Mouse (Mus musculus): ENCODE measurements around the gene E130309D02Rik.

The E130309D02Rik gene

DNA sequence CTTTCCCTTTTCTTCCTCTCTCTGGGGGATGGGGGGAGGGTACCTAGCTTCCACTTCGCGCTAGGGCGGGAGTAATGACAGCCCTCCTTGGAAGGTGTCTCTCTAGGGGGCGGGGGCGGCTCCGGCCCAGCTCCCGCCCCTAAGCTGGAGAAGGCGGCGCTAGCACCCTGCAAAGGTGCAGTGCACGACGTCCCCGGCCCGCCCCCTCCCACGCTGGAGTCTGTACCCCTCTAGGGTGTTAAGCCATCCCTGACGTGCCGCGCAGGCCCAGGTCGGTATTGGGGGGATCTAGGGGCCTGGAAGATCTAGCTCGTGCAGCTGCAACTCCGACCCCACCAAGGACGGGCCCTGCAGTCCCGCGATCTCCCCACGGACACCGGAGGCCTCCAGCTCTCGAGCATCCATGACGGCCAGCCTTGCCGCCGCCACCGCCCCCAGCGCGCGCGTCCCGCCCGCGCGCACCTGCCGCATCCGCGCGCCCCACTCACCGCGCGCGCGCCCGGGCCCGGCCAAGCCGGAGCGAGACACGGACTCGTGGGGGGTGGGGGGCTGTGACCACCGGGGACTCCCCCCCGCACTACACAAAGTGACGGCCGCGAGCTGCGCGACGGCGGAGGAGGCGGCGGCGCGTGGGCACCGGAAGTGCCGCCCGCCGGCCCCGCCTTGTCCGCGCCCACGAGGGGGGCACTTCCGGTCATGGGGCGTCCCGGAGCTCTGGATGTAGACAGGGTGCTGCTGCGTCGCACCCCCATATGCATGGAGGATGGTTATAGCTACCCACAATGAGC lies 45.6 kb downstream of the E130309D02Rik start, which contains the start of gene Zfp316:
Gene Zfp316, minus strand, starts transcription at position 660 of the 788 bp plus-strand sequence.
- DNase-seq (ENCODE audit: low read depth in 1 of 2, low spot score in 2 of 2), result no peak

DNA sequence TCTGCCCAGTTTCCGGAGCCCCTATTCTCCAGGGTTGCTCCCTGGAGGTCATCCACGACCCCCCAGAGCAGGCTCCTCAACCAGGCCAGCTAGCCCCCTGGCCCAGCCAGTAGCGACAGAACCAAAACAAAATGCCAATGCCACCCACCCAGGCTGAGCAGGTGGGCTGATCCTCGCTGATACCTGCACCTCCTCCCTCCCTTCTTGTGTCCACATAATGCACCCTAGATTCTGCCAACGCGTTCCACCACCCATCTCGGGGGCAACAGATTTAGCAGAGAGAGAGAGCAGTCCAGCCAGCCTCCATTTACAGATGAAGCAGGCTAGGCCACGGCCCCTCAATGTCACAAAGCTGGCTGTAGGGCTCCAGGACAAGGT lies 46.2 kb downstream of the E130309D02Rik start:
- no peak for DNase-seq (ENCODE audit: low read depth in 1 of 2, low spot score in 2 of 2)

DNA sequence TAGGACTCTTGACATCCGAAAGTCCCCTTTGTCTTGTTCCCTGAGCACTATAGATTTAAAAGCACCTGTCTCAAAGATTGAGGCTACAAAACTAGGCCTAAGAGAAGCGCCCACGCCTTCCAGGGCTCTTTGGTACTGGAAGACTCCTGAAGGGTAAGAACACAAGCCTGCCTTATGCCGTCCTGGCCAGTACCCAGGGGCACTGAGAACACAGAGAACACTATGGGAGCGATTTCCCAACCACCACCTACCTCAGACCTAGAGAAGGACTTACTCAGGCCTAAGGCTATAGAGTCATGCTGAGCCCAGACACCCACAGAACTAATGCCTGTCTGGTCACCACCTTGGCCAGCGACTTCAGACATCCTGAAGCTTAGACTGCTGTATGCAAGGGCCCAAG lies 48.4 kb downstream of the E130309D02Rik start:
- DNase-seq (ENCODE audit: low read depth in 1 of 2, low spot score in 2 of 2), result no peak

DNA sequence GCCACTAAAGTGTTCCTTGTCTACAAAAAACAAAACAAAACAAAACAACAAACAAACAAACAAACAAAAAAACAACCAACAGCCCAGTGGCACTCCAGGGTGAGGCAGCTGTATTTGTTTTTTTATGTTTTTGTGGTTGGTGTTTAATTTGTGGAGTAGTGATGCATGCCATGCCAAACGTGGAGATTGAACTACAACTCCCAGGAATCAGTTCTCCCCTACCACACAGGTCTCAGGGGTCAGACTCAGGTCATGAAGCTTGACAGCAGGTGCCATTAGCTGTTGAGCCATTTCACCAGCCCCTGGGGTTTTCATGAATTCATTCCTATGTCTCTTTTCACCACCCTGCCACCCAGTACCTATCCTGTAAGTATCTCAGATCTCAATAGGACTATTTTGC lies 49.8 kb downstream of the E130309D02Rik start:
- DNase-seq (ENCODE audit: low read depth in 1 of 2, low spot score in 2 of 2), result no peak

DNA sequence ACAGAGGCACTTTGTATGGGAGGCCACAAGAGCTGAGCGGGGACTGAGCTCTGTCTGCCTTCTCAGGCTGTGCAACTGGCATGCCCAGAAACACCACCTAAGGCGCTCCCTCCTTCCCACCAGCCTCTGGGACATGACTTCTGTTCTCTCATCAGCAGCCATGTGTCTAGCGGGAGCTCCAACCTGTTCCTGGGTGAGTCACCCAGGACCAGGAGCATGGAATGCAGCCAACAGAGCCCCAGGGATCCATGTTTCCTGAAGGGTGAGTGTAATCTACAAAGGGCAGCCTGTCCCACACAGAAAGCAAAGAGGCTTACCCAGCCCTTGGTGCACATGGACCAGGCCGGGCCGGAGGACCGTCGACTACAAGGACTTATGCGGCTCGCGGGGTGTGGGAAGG lies 50.5 kb downstream of the E130309D02Rik start:
- no peak for DNase-seq (ENCODE audit: low read depth in 1 of 2, low spot score in 2 of 2)

DNA sequence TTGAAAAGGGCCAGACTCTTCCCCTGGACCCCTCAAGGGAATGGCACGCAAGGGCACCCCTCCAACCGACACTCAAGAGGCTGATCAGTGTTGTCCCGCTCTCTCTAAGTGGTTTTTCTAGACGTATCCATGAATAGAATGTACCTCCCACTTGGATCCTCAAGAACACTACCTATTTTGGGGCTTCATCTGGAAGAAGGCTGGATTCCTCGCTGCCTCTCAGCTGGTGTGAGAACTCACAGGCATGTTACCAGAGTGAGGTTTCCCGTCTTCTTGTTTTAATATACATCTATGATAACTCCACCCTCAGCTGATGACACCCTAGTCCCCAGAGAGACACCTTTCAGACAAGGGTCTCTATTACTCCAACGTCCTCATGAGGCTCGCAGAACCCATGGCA lies 53.5 kb downstream of the E130309D02Rik start:
- DNase-seq (ENCODE audit: low read depth in 1 of 2, low spot score in 2 of 2), result no peak

DNA sequence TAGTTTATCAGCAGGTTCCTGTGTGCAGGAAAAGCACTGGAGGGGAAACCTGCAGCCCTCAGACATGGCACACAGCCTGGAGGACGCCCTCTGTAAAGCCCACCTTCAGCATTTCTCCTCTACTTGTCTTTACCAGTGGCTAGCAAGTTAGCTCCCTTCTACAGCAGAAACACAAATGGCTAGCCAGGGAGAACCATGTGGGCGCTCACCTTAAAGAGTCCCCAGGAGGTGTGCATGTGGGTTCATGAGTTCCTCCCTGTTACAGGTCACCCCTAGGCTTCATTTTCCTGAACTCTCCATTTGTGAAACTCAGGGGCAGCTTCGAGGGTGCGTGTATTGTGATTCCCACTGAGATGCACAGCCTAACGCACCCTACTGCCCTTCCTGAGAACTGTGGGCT lies 59.4 kb downstream of the E130309D02Rik start:
- no peak for DNase-seq (ENCODE audit: low read depth in 1 of 2, low spot score in 2 of 2)

DNA sequence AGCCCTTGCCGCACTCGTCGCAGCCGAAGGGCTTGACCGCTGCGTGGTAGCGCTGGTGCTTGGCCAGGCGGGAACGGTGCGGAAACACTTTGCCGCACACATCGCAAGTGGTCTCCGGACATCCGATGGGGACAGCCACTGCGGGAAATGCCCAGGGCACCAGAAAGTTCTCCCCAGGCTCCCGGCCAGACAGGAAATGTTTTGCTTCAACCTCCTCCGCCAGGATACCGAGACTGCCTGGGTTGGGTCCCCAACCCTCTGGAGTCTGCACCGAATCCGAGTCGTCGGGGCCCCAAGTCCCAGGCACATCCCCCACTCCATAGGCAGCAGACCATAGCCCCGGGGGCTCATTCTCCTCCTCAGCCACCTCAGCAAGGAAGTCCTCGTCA lies 60.0 kb downstream of the E130309D02Rik start:
- no peak for DNase-seq (ENCODE audit: low read depth in 1 of 2, low spot score in 2 of 2)

DNA sequence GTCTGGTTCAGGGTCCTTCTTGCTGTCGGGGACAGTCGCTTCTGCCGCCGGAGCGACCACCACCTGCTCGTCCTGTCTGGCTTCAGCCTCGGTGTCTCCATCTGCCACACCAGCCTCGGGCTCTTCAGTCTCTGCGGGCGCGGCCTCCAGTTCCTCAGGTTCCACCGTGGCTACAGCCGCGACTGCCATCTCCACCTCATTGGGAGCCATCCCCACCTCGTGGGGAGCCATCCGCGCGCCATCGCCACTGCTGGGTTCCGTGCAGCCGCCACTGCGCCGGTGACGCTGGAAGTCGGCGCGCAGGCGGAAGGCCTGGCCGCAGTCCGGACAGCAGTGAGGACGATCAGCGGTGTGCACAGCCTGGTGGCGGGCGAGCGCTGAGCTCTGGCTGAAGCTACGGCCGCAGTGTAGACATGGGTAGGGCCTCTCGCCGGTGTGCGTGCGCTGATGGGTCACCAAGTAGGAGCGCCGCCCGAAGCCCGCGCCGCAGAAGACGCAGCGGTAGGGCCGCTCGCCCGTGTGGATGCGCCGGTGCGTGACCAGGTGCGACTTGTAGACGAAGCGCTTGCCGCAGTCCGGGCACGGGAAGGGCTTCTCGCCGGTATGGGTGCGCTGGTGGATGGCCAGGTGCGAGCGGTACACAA lies 60.6 kb downstream of the E130309D02Rik start:
- DNase-seq (ENCODE audit: low read depth in 1 of 2, low spot score in 2 of 2), result no peak

DNA sequence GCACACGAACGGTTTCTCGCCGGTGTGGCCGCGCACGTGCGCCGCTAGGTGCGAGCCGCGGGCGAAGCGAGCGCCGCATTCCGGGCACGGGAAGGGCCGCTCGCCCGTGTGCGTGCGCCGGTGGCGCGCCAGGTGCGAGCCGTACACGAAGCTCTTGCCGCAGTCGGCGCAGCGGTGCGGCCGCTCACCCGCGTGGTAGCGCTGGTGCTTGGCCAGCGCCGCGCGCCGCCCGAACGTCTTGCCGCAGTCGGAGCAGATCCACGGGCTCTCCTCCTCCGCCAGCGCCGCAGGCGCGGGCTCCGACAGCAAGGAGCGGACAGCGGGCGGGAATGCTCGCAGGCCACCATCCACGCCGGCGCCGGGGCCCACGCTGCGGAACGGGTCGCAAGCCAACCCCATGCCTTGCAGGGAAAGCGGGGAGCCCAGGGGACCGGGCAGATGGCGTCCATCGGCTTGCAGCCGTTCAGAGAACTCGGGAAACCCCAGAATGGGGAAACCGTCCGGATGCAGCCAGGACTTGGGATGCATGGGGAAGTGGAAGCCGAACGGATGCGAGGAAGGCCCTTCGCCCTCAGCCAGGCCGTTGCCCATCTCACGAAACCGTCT lies 61.2 kb downstream of the E130309D02Rik start:
- no peak for DNase-seq (ENCODE audit: low read depth in 1 of 2, low spot score in 2 of 2)

DNA sequence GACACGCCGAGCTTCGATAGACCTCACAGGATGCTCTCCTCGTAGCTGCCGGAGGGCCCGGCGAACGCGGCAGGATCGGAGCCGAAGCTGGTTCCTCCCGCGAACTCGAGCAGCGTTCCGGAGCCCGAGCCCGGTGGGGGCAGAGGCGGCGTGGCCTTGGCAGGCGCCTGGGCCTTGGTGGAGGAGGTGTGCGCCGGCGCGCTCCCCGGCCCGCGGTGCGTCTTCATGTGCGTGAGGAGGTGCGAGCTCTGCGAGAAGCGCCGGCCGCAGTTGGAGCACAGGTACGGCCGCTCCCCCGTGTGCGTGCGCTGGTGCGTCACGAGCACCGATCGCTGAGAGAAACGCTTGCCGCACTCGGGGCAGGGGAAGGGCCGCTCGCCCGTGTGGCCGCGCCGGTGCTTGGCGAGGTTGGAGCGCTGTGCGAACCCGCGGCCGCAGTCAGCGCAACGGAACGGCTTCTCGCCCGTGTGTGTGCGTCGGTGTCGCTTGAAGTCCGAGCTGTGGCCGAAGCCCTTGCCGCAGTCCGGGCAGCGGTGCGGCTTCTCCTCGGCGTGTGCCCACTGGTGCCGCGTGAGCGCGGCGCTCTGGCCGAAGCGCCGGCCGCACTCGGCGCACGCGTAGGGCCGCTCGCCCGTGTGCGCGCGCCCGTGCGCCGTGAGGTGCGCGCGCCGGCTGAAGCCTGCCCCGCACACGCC lies 61.8 kb downstream of the E130309D02Rik start:
- no peak for DNase-seq (ENCODE audit: low read depth in 1 of 2, low spot score in 2 of 2)

DNA sequence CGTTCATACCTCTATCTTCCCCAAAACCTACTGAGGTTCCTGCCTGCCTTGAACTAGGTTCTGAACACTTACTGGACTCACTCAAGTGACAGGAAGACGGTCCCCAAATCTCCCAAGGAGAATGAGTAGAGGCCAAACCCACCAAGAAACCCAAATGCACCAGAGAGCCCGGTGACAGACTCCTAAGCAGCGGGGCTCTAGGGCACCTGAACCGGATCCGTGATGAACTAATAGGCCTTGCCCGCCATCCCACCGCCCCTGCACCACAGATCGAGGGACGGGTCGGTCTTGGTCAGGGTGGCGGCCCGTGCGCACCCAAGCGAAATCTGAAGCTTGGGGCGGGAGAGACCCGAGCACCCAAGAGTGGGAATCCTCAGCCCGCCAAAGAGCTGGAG lies 62.4 kb downstream of the E130309D02Rik start:
- no peak for DNase-seq (ENCODE audit: low read depth in 1 of 2, low spot score in 2 of 2)

DNA sequence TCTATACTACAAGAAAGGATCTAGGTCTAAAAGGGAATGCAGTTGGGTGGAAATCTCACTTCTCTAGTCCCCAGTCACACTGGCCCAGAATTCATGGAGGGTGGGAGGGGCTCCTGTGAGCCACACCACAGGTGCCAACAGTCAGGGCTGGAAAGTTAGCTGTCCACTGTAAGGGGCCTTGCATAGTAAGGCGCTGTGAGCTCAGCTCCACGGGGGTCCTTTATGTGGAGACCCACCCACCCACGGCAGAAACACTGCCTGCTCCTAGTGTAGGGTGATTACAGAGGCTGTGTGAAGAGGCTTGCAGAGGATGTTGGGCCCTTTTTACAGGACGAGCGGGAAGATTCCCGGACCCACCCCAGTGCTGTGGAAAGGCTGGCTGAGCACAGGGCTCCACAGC lies 63.1 kb downstream of the E130309D02Rik start:
- no peak for DNase-seq (ENCODE audit: low read depth in 1 of 2, low spot score in 2 of 2)
